Mouse (Mus musculus) cerebellum, adult 11 months (tissue): ENCODE results near the gene Efna5.

Source experiments
- DNase-seq: peaks from one replicate; pipeline ENCODE4 v3.0.0; 2022

Gene Efna5

DNA sequence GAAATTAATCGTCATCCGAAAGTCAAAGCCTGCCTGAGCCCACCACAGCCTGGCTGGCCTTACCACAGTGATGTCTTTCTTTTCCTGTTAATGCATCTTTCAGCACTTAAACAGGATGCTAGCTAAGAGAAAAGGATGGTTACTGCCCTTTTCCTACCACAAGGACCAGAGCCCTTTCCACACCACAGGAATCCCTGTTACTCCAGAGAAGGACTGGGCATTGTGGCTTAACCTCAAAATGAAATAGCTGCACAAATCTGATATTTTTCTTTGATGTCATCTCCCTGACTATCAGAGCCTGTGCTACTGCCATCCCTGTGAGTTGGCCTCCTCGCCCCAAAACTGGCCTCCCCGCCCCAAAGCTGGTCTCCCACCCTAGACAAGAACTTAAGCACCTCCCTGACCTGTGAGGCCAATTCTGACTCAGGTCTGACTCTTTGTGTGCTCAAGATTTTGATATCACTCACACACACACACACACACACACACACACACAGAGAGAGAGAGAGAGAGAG lies 189.9 kb downstream of the Efna5 start:
- DNase-seq = no peak

DNA sequence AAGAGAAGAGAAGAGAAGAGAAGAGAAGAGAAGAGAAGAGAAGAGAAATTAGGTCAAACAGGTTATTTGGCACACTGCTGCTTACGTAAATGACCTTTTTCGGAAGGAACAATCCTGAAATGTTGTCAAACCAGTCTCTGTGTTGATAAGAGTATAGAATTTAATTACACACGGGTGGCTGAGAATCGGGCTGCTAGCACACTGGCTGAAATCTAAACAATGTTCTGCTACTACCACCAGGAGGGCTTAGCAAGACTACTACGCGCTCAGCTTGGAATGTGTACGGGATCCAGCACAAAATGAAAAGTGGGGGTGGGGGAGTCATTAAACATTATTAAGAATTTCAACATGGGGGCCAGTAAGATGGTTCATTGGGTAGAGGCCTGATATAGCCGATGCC lies 190.9 kb downstream of the Efna5 start:
- DNase-seq = no peak

DNA sequence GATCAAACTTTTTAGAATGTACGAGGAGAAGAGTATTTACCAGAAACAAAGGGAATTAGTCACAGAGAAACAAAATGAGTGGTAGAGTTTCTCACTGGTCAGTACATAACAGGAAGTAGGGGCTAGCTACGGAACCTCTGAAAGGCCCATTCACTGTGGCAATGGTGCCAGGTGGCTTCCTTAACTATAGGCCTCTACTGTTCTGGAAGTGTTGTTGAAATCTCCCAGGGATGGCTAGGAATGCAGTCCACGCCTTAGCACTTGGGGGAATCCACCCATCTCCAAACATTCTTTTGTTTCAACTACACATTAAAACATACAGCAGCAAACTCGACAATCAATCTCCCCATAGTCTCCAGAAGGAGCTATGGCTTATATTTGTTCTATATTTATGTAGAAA lies 191.5 kb downstream of the Efna5 start:
- DNase-seq = no peak

- DNase-seq = no peak
Observed at GRCm38 (mm10) chr17:62687369-62687768, 193.7 kb downstream of the Efna5 start.

DNA sequence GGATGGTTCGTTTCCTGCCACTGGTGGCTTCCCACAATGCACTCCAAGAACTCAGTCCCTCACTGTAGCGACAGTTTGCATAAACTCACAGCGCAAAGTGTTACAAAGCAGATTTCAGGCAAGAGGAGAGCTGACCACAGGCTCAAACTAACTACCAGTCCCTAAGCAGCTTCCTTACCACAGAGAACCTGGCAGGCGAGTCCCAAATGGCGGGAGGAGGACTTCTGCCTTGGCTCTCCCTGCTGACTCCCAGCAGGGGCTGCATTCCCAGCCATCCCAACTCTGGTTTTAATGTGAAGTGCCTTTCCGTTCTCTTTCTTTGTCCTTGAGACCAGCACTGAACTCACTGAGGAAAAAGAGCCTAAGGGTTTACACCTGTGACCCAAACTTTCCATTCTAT lies 195.9 kb downstream of the Efna5 start:
- no peak for DNase-seq

- no peak for DNase-seq
Observed at GRCm38 (mm10) chr17:62683142-62683541, 198.0 kb downstream of the Efna5 start.

DNA sequence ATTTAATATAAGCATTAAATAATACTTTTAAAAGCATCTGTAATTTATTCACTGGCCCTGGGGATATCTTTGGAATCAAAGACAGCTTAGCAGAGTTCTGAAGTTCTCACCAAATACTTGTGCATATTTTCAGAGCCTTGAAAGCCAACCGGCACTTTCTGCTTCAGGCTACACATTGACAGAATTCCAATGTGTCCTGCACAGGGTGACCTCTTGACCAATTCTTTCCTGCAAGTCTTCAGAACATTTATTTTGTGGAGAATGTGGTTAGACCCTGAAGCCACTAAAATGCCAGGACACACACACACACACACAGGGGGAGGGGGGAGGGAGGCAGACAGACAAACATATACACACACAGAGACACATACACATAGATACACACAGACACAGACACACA lies 199.4 kb downstream of the Efna5 start:
- DNase-seq = no peak

- DNase-seq = no peak
Observed at GRCm38 (mm10) chr17:62680737-62681136, 200.4 kb downstream of the Efna5 start.

DNA sequence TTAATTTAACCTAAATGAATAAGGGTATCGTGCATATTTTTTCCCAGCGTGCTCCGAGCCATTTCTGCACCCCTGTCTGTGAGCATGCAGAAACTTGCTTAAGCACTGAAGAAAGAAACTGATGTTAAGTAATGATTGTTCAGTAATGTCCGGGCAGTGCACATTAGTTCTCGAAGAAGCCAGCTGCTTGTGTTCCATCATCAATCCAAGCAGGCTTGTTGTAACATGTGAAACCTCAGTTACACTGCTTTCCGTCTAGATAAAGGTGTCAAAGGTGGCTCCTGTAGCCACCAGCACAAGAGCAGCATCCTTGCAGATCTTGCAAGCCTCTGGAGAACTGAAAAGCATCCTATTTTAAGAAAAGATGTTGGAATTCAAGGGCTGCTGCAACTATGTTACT lies 204.3 kb downstream of the Efna5 start:
- no peak for DNase-seq

DNA sequence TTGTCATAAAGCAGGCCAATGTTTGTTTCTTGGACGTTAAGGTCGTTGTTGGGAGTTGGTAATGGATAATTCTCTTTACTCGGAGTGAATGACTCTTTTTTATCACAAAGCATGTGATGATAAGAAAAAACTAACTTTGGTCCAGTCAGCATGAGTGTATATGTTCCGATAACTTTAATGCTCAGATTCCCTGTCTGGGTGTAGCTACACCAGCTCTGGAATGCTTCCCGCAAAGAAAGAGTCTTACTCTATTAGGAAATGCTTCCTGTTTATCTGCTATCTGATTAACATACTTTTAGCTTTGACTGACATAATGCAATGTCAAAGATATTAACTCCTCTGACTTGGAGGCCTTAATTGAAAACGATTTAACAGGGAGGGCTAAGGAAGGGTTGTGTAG lies 204.7 kb downstream of the Efna5 start:
- no peak for DNase-seq

GRCm38 (mm10) chr17:62675811-62676255 lies 205.3 kb downstream of the Efna5 start:
- no peak for DNase-seq

DNA sequence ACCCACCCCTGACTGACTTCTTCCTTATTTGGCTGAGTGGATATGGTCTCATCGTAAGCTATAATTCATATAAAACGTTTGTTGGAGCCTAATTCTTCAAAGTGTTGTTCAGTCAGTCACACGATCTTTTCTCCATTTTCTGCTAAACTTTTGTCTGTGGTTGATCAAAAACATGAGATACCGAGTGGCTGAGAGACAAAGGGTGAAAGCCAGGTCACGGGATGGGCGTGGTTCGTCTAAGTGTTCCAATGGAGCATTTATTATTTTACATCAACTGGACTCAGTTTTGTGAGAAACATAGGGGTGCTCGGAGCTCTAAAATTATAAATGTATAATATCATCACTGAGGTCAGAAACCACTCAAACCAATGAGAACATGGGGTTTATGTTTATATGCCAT lies 209.0 kb downstream of the Efna5 start:
- no peak for DNase-seq

GRCm38 (mm10) chr17:62666761-62667160 lies 214.4 kb downstream of the Efna5 start:
- DNase-seq = no peak

GRCm38 (mm10) chr17:62665823-62666222 lies 215.3 kb downstream of the Efna5 start:
- no peak for DNase-seq

GRCm38 (mm10) chr17:62664709-62665108 lies 216.4 kb downstream of the Efna5 start:
- DNase-seq = no peak

DNA sequence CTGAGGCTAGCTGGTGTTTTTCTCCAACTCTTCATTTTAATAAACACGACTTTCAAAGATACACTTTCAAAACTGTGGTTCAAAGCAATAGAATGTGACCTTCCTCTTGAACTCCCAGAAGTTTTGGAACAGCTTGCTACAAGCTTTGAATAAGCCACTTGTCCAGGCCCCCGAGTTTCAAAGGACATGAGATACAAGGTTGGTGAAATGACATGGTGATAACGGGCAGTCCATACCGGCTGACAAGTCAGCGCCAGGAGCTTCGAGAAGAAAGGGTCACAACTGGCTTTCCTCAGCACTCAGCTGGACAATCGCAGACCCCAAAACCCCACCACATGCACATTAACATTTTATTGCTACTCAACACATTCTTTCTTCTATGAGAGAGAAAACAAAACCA lies 219.3 kb downstream of the Efna5 start:
- no peak for DNase-seq

- DNase-seq = peak; percentile 2
Observed at GRCm38 (mm10) chr17:62659501-62660175, 221.5 kb downstream of the Efna5 start.

- DNase-seq = no peak
Observed at GRCm38 (mm10) chr17:62657832-62658630, 223.1 kb downstream of the Efna5 start.

- no peak for DNase-seq
Observed at GRCm38 (mm10) chr17:62657051-62657450, 224.1 kb downstream of the Efna5 start.

DNA sequence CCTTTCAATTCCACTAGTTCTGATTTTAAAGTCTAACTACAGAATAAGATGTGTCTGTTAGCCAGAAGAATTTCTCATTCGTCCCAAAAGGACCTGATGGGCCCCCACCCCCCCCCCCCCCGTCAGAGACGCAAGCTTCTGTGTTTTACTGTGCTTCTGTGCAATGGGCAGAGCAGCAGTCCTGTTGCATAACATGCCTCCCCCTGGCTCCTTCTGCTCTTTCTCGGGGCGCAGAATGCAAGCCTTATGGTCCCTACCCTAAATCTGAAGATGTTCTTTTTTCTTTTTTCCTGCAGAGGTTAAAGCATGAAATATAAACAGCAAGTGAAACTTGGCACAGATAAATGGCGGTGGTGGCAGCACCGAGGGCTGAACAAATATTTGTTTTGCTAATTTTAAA lies 224.5 kb downstream of the Efna5 start:
- DNase-seq = no peak

- no peak for DNase-seq
Observed at GRCm38 (mm10) chr17:62655819-62656355, 225.2 kb downstream of the Efna5 start.

DNA sequence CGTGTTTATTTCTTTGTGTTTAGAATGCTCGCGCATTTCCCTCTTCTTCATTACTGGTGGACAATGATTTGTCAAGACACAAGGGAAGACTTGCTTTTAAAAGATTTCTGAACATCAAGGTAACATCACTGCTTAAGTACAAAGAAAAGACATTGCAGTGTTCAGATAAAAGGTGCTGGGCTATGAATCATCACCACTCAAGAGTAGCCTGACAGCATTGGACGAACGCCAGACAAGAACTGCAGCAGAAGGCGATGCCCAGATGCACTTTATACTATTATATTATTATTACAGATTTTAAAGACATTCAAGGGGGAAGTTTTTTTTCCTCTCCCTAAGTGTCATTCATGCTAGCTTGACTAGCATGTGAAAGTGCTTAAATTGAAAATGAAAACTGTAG lies 228.7 kb downstream of the Efna5 start:
- no peak for DNase-seq

DNA sequence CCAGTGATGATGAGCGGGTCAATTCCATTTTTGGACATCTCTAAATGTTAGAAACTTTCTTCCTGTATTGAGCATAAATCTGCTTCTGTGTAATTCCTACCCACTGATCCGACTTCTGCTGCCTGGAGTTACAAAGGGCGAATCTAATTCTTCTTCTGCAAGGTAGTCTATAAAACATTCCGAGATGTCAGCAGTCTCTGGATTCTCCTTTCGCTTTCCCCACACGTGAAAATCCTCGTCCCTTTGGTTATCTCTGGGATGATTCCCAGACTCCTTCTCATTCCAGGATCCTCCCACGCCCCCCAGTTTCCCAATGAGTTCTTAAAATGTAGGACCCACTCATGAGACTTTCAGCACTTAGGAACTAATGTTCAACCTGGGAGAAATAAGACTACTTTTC lies 229.4 kb downstream of the Efna5 start:
- DNase-seq = no peak
